Mouse (Mus musculus) cortical plate, adult 2 months (tissue): ENCODE measurements around the gene Kctd2.

Experiments used
- CTCF ChIP-seq: fragments of 200-500 bp; IDR thresholded peaks from 2 replicates; pipeline ENCODE4 v1.5.1; 2011; ENCODE audit warnings: mild to moderate bottlenecking, control low read depth, low read length; ENCODE audit not compliant: insufficient read depth; ENCODE audit errors: extremely low read depth
- POLR2A ChIP-seq: fragments of 200-500 bp; IDR thresholded peaks from 2 replicates; pipeline ENCODE4 v1.6.1; 2011; ENCODE audit warnings: mild to moderate bottlenecking, low read length, control low read depth; ENCODE audit not compliant: insufficient read depth; ENCODE audit errors: extremely low read depth

DNA sequence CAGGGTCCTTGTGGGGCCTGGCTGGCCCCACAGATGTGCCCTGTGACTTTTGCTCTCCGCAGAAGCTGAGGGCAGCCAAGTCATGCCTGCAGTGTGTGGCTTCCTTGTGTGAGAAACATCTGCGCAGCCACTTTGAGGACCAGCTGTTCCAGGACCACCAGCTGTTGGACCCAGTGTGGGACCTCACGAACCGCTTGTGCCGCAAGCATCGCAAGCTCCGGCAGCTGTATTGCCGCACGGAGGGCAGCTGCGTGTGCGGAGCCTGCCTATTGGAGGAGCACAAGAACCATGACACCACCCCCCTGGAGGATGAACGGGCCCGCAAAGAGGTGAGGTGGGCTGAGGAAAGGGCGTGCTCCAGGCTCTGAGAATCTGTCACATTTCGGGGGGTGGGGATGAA lies 21.5 kb downstream of the Kctd2 start:
- no peak for TF ChIP-seq CTCF
- no peak for TF ChIP-seq POLR2A
